Mouse (Mus musculus) lung, adult 2 months (tissue): Measurements from ENCODE around the gene Lyve1. TPM values are rescaled to one million over a fixed set of nuclear protein-coding genes. Genes with fewer than 3 reads are reported as not detected.

Experiments
- DNase-seq: peaks from one replicate; pipeline ENCODE4 v3.0.0; 2022
- H3K4me1 ChIP-seq: fragments of 200-500 bp; 2 replicates; pipeline ENCODE4 v1.6.1; 2011; ENCODE audit warnings: low read length; ENCODE audit not compliant: control insufficient read depth, insufficient read depth
- H3K4me3 ChIP-seq: fragments of 200-500 bp; replicated peaks from 2 replicates; pipeline ENCODE3; 2011; ENCODE audit warnings: low read depth, mild to moderate bottlenecking, control low read depth, low read length; ENCODE audit errors: extremely low read depth
- CTCF ChIP-seq: fragments of 200-500 bp; IDR thresholded peaks from 2 replicates; pipeline ENCODE4 v1.5.1; 2011; ENCODE audit warnings: mild to moderate bottlenecking, low read length, control low read depth; ENCODE audit not compliant: insufficient read depth
- POLR2A ChIP-seq: fragments of 200-500 bp; IDR thresholded peaks from 2 replicates; pipeline ENCODE4 v1.6.1; 2011; ENCODE audit warnings: low read depth, mild to moderate bottlenecking, control low read depth, low read length, borderline replicate concordance; ENCODE audit errors: extremely low read depth
- WGBS: fragments of 180-500 bp; shearing (Covaris S2); methylation state at CpG from one replicate; pipeline ENCODE4 v1.1.7; 2018; 5-methylcytosine and 5-hydroxymethylcytosine counted together
- polyA plus RNA-seq: library from polyadenylated mRNA; depleted of rRNA; stranded (reverse); fragments of >200 nt; gene quantifications from 2 replicates; pipeline ENCODE4 v1.2.3, GENCODE M21; 2012

Gene Lyve1
- polyA plus RNA-seq, 1 experiment: 82.0 TPM

GRCm38 (mm10) chr7:110854927-110855546 lies 8.0 kb downstream of the Lyve1 start:
- H3K4me3 ChIP-seq: no peak overlapping the region
- no peak for TF ChIP-seq CTCF
- TF ChIP-seq POLR2A: no peak
- peaks cover 10% of the 10 kb centered on the region for H3K4me1 ChIP-seq
- WGBS: 37% methylated on average over 8 of the region's 8 CpGs
- DNase-seq: no peak

- peaks cover 10% of the 10 kb centered on the region for H3K4me1 ChIP-seq
- WGBS: 50% methylated on average over 3 of the region's 3 CpGs
- TF ChIP-seq POLR2A (no peak), CTCF (no peak)
- no peak overlapping the region for H3K4me3 ChIP-seq
- no peak for DNase-seq
Measured at GRCm38 (mm10) chr7:110854519-110854918, 8.5 kb downstream of the Lyve1 start.

- H3K4me3 ChIP-seq: no peak overlapping the region
- peaks cover 7% of the 10 kb centered on the region for H3K4me1 ChIP-seq
- DNase-seq: no peak
- TF ChIP-seq POLR2A (no peak), CTCF (no peak)
- 49% methylated on average over 10 of the region's 10 CpGs for WGBS
Measured at GRCm38 (mm10) chr7:110853611-110854010, 9.4 kb downstream of the Lyve1 start.

- H3K4me1 ChIP-seq: peaks cover 4% of the 10 kb centered on the region
- TF ChIP-seq CTCF (no peak), POLR2A (no peak)
- H3K4me3 ChIP-seq: no peak overlapping the region
- DNase-seq: no peak
- 73% methylated on average over 7 of the region's 7 CpGs for WGBS
Measured at GRCm38 (mm10) chr7:110851541-110852203, 11.4 kb downstream of the Lyve1 start.

- Histone ChIP-seq H3K4me1 (no peaks in the 10 kb centered on the region), H3K4me3 (no peak overlapping the region)
- WGBS: 77% methylated on average over 1 of the region's 1 CpGs
- DNase-seq: no peak
- no peak for TF ChIP-seq CTCF
- TF ChIP-seq POLR2A: no peak
Measured at GRCm38 (mm10) chr7:110848371-110848770, 14.7 kb downstream of the Lyve1 start.

GRCm38 (mm10) chr7:110847321-110847720 lies 15.7 kb downstream of the Lyve1 start:
- TF ChIP-seq CTCF (no peak), POLR2A (no peak)
- 0 out of 2 replicates have a peak, but pooled peaks cover 3% of the 10 kb centered on the region for H3K4me1 ChIP-seq
- WGBS: 62% methylated on average over 2 of the region's 2 CpGs
- H3K4me3 ChIP-seq: no peak overlapping the region
- DNase-seq: no peak

- Histone ChIP-seq H3K4me3 (peak within 1 kb of the TSS; percentile 83), H3K4me1 (peaks cover 12% of the 10 kb centered on the region; the same call in 1 of the 2 replicates)
- TF ChIP-seq CTCF (0 out of 2 replicates have a peak, but pooled peaks have one; percentile 29), POLR2A (peak; percentile 96)
- WGBS: under 1% methylated on average over 42 of the region's 42 CpGs
- peak; percentile 91 for DNase-seq
Measured at GRCm38 (mm10) chr7:110843916-110844874, 18.8 kb downstream of the Lyve1 start, which contains the start of gene Rnf141. TSS of gene Rnf141 (minus strand) at chr7:110844457.

- H3K4me1 ChIP-seq: peaks cover 12% of the 10 kb centered on the region; the same call in 1 of the 2 replicates
- H3K4me3 ChIP-seq: no peak overlapping the region
- DNase-seq: no peak
- WGBS: 30% methylated on average over 4 of the region's 4 CpGs
- TF ChIP-seq CTCF (no peak), POLR2A (no peak)
Measured at GRCm38 (mm10) chr7:110840332-110840731, 22.7 kb downstream of the Lyve1 start.

- TF ChIP-seq CTCF (no peak), POLR2A (no peak)
- no peak for DNase-seq
- 24% methylated on average over 3 of the region's 3 CpGs for WGBS
- H3K4me1 ChIP-seq: peaks cover 13% of the 10 kb centered on the region
- H3K4me3 ChIP-seq: no peak overlapping the region
Measured at GRCm38 (mm10) chr7:110834522-110834921, 28.5 kb downstream of the Lyve1 start.

GRCm38 (mm10) chr7:110834018-110834417 lies 29.0 kb downstream of the Lyve1 start:
- TF ChIP-seq POLR2A: no peak
- no peak for TF ChIP-seq CTCF
- WGBS: 95% methylated on average over 1 of the region's 1 CpGs
- DNase-seq: no peak
- Histone ChIP-seq H3K4me3 (no peak overlapping the region), H3K4me1 (peaks cover 13% of the 10 kb centered on the region)
